Mouse (Mus musculus): ENCODE results near the gene Dapk3. TPM values are rescaled to one million over a fixed set of nuclear protein-coding genes. Genes with fewer than 3 reads are reported as not detected.

Gene Dapk3
- polyA plus RNA-seq, 1 experiment: 48.4 TPM

DNA sequence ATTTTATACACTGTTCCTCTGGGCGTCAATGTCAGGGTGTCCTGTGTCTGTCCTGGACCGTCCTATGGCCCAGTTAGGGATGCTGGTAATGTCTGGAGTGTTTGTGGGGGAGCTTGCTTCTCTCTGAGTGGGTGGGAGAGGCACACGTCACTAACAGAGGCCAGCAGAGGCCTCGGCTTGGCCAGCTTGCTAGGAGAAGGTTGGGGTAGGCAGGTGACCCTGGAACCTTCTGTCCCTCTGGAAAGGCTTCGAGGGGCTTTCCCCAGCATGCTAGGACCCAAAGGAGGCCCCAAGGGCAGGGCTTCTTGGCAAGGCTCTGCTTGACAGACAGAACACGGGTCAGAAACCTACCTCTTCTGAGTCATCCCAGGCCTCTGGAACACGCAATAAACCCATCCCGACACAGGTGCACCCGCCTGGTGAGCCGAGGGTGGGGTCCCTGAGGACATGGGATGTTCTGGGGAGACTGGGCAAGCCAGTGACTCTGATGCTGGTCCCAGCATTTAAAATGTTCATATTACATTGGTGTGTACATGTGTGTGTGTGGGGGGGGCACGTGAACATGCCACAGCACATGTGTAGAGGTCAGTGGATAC lies 13.8 kb downstream of the Dapk3 start:
- H3K27ac ChIP-seq (ENCODE audit: insufficient read depth, low read length): no peak overlapping the region
- H3K4me1 ChIP-seq (ENCODE audit: control insufficient read depth, insufficient read depth, low read length): no peaks in the 10 kb centered on the region
- H3K4me3 ChIP-seq (ENCODE audit: insufficient read depth, low read length): no peak overlapping the region
- TF ChIP-seq CTCF (IDR thresholded peaks at IDR 0.05; ENCODE audit: borderline replicate concordance, insufficient read depth, low read length) (no peak), POLR2A (IDR thresholded peaks at IDR 0.05; ENCODE audit: low read depth, low read length) (no peak)

DNA sequence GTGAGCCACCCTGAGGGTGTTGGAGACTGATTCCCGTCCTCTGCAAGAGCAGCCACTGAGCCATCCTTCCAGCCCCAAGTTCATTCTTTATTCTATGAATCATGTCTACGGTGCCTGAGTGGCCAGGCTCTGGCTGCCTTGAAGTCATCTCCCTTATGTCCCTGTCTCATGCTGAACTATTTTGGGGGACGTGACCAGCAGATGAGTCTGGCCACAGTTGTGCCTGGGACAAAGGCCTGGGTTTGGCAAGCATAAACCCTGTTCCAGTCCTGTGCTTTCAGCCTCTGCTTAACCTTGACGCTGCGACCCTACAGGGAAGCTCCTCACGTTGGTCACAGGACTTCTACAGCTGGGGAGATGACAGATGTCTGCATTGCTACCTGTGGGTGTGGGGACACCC lies 14.5 kb downstream of the Dapk3 start:
- Histone ChIP-seq H3K4me1 (ENCODE audit: control insufficient read depth, insufficient read depth, low read length) (no peaks in the 10 kb centered on the region), H3K27ac (ENCODE audit: insufficient read depth, low read length) (no peak overlapping the region), H3K4me3 (ENCODE audit: insufficient read depth, low read length) (no peak overlapping the region)
- TF ChIP-seq POLR2A (IDR thresholded peaks at IDR 0.05; ENCODE audit: low read depth, low read length) (no peak), CTCF (IDR thresholded peaks at IDR 0.05; ENCODE audit: borderline replicate concordance, insufficient read depth, low read length) (no peak)

DNA sequence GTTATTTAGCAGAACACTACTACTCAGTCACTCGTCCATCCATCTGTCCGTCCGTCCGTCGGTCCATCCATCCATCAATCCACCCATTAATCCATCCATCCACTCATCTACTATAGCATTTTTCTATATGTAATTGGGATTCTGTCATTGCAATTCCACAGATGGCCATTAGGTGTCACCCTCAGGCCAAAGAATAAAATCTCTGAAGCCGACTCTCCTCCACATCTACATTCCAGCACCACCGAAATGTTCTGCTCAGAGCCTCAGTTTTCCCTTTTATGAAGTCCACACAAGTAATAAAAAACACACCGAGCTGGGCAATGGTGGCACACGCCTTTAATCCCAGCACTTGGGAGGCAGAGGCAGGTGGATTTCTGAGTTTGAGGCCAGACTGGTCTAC lies 15.4 kb downstream of the Dapk3 start:
- no peak overlapping the region for H3K4me3 ChIP-seq (ENCODE audit: insufficient read depth, low read length)
- TF ChIP-seq CTCF (IDR thresholded peaks at IDR 0.05; ENCODE audit: borderline replicate concordance, insufficient read depth, low read length) (no peak), POLR2A (IDR thresholded peaks at IDR 0.05; ENCODE audit: low read depth, low read length) (no peak)
- H3K4me1 ChIP-seq (ENCODE audit: control insufficient read depth, insufficient read depth, low read length): no peaks in the 10 kb centered on the region
- H3K27ac ChIP-seq (ENCODE audit: insufficient read depth, low read length): no peak overlapping the region

DNA sequence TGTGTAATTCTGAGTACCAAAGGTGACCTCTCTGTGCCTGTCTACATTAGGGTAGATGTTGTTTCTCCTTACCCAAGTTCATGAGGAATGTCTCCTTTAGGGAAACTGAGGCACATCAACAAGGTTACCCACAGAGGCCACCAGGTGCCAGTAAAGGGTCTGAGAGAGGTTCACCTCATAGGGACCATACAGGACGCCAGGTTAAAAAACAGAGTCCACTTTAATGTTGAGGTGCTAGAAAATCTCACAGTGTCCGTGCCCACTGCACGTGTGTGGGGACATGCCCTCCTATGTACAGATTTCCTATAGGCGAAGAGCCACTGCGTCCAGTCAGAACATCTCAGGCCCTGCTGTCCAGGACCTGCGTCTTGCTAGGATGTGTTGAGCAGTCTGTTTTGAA lies 16.2 kb downstream of the Dapk3 start:
- Histone ChIP-seq H3K27ac (ENCODE audit: insufficient read depth, low read length) (no peak overlapping the region), H3K4me1 (ENCODE audit: control insufficient read depth, insufficient read depth, low read length) (no peaks in the 10 kb centered on the region), H3K4me3 (ENCODE audit: insufficient read depth, low read length) (no peak overlapping the region)
- TF ChIP-seq CTCF (IDR thresholded peaks at IDR 0.05; ENCODE audit: borderline replicate concordance, insufficient read depth, low read length) (no peak), POLR2A (IDR thresholded peaks at IDR 0.05; ENCODE audit: low read depth, low read length) (no peak)

DNA sequence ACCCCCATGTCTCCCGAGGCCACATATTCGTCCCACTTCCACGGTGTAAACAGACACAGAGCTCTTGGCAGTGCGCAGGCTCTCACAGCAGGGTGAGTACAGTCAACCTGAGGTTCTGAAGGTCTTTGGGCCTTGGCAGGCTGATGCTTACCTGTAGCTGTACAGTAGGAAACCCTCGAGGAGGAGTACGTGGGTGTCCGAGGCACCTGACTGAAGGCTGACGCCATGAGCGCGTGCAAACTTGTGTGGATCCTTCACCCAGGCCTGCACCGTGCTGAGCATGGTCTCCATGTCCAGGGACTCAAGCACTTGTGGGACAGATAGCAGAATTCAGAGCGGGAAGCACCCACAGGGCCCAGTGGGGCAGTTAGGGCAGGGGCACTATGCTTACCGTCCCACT lies 17.3 kb downstream of the Dapk3 start:
- no peak overlapping the region for H3K4me3 ChIP-seq (ENCODE audit: insufficient read depth, low read length)
- no peak overlapping the region for H3K27ac ChIP-seq (ENCODE audit: insufficient read depth, low read length)
- TF ChIP-seq CTCF (IDR thresholded peaks at IDR 0.05; ENCODE audit: borderline replicate concordance, insufficient read depth, low read length) (no peak), POLR2A (IDR thresholded peaks at IDR 0.05; ENCODE audit: low read depth, low read length) (no peak)
- H3K4me1 ChIP-seq (ENCODE audit: control insufficient read depth, insufficient read depth, low read length): no peaks in the 10 kb centered on the region

DNA sequence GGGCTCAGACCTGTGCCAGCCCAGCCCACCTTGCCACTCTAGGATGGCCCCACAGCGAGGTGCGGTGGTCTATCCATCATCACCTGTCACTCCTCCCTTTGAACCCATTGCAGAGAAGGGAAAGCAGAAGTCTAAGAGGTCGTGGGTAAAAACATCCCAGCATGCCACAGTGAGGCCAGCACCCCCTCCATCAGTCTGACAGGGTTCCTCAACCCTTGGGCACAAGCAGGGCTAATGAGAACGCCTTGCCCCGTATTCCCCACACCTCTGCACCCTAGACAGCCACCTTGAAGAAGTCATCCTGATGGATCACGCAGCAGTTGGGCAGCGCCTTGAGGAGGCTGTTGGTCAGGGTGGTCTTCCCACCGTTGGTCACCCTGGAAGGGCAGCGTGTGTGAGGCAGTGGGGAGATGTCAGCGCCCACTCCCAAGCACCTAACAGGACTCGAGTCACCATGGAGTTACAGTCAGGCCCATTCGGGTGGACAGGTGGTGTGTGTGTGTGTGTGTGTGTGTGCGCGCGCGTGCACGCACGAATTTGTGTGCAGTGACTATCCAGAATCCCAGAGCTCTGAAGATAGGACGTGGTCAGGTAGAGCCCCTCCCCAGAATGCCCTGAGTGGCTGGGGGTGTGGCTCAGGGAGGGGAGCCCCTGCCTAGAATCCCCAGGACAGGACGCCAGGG lies 17.9 kb downstream of the Dapk3 start:
- H3K4me1 ChIP-seq (ENCODE audit: control insufficient read depth, insufficient read depth, low read length): no peaks in the 10 kb centered on the region
- H3K27ac ChIP-seq (ENCODE audit: insufficient read depth, low read length): no peak overlapping the region
- TF ChIP-seq POLR2A (IDR thresholded peaks at IDR 0.05; ENCODE audit: low read depth, low read length): no peak
- TF ChIP-seq CTCF (IDR thresholded peaks at IDR 0.05; ENCODE audit: borderline replicate concordance, insufficient read depth, low read length): no peak
- no peak overlapping the region for H3K4me3 ChIP-seq (ENCODE audit: insufficient read depth, low read length)

DNA sequence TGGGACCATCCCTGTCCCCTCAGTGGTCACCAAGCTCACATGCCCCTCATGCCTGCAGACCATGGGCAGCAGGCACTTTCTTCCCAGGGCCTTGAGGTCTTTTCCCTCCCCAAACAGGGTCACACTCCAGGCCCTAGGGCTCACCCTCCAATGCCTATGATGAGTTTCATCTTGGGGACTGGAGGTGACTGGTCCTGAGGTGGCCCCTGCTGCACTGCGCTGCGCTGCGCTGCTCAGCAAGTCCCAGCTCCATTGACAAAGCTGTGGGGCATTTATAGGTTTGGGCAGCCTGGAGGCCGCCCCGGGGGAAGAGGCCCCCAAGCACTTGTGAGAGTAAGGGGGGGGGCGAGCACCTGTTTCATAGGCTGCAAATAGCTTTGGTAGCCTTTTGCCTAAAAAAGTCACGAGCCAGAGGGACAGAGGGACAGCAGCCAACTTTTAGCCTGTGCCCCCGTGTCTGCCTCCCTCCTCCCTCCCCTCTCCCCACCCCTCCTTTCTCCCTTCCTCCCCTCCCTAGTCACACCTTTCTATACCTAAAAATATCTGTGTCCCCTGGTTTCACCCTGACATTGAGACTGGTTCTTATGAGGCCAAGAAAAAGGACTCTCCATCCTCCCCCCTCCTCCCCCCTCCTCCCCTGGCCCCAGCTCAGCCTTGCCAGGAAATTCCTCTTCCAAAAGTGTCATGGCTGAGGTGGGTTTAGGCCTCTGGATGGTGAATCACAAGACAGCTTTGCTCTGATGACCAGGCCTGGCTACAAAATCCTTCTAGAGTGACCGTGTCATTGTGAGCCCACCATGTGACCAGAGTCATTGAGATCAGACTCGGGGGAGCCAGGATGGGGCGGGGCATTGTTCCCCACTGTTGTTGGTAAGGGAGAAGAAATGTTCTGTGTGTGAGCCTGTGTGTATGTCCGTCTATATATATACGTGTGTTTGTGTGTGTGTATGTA lies 19.3 kb downstream of the Dapk3 start, which contains the start of gene Nmrk2:
TSS of gene Nmrk2 (minus strand) at position 245 of the 952 bp plus-strand sequence.
- Histone ChIP-seq H3K4me3 (ENCODE audit: insufficient read depth, low read length) (no peak within 1 kb of the TSS), H3K27ac (ENCODE audit: insufficient read depth, low read length) (no peak within 1 kb of the TSS), H3K4me1 (ENCODE audit: control insufficient read depth, insufficient read depth, low read length) (no peaks in the 10 kb centered on the region)
- TF ChIP-seq CTCF (IDR thresholded peaks at IDR 0.05; ENCODE audit: borderline replicate concordance, insufficient read depth, low read length) (no peak), POLR2A (IDR thresholded peaks at IDR 0.05; ENCODE audit: low read depth, low read length) (no peak)

DNA sequence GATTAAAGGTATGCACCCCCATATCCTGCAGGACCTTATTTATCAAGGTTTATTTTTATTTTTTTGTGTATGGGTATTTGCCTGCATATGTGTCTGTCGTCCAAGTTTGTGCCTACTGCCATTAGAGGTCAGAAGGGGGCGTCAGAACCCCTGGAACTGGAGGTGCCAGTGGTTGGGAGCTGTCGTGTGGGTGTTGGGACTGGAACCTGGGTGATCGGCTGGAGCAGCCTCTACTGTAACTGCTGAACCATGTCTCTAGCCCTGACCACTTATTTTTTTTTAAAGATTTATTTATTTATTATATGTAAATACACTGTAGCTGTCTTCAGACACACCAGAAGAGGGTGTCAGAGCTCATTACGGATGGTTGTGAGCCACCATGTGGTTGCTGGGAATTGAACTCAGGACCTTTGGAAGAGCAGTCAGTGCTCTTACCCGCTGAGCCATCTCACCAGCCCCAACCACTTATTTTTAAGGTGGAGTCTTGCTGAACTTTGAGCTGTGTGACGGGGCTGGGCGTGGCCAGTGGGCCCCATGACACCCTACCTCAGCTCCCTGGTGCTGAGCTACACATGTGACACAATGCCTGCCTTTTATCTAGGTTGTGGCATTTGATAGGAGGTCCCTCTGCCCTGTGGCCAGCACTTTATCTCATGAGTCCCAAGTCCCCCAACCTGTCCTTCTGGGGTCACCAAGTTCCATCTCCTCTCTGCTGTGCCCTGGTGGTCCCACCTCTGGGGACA lies 20.3 kb downstream of the Dapk3 start:
- Histone ChIP-seq H3K4me1 (ENCODE audit: control insufficient read depth, insufficient read depth, low read length) (no peaks in the 10 kb centered on the region), H3K27ac (ENCODE audit: insufficient read depth, low read length) (no peak overlapping the region), H3K4me3 (ENCODE audit: insufficient read depth, low read length) (no peak overlapping the region)
- TF ChIP-seq POLR2A (IDR thresholded peaks at IDR 0.05; ENCODE audit: low read depth, low read length) (no peak), CTCF (IDR thresholded peaks at IDR 0.05; ENCODE audit: borderline replicate concordance, insufficient read depth, low read length) (no peak)

DNA sequence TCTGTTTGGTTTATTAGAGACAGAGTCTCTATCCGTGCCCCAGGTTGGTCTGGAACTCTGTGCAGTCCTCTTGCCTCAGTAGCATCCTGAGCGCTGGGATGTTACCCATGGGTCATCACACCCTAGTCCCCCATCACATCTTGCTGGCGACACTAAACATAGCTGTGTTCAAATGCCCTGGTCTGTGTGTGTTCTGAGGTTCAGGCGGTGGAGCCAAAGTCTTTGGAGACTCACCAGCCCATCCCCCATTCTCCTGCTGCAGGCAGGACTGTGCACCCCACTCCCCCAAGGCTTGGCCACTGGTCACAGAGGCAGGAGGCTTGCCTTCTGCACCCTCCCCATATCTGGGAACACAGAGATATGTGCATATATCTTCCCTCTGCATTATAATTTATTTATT lies 21.3 kb downstream of the Dapk3 start:
- Histone ChIP-seq H3K4me1 (ENCODE audit: control insufficient read depth, insufficient read depth, low read length) (no peaks in the 10 kb centered on the region), H3K4me3 (ENCODE audit: insufficient read depth, low read length) (no peak overlapping the region), H3K27ac (ENCODE audit: insufficient read depth, low read length) (no peak overlapping the region)
- TF ChIP-seq CTCF (IDR thresholded peaks at IDR 0.05; ENCODE audit: borderline replicate concordance, insufficient read depth, low read length) (no peak), POLR2A (IDR thresholded peaks at IDR 0.05; ENCODE audit: low read depth, low read length) (no peak)
